Mouse (Mus musculus): ENCODE measurements at regions not wholly inside any gene's neighbourhood (a gene's known extent, or its start where the extent isn't known, plus 50 kb on each side); places are given as distances from the start of the nearest gene placed in this dataset.

GRCm38 (mm10) chr15:64622591-64622990 is 194.9 kb upstream of the Gm21798 start:
- TF ChIP-seq POLR2A (IDR thresholded peaks at IDR 0.05; ENCODE audit: low read depth, low read length): no peak
- TF ChIP-seq CTCF (IDR thresholded peaks at IDR 0.05; ENCODE audit: extremely low read depth, insufficient read length, insufficient replicate concordance, low read depth, low read length): no peak
